Mouse (Mus musculus): Measurements from ENCODE around the gene P4htm. TPM values are rescaled to one million over a fixed set of nuclear protein-coding genes. Genes with fewer than 3 reads are reported as not detected.
A peak's percentile ranks its signal among the peaks of the same experiment; 100 is the strongest.
"Not testable (repeated sequence)": the region's sequence is repeated elsewhere in the genome, so short reads cannot be mapped to it uniquely, and the experiment has no call there.

Gene P4htm
- total RNA-seq (2021) = 10 to 100 TPM; 12.6 to 14.0 TPM
- long read RNA-seq, experiment 1, transcript P4htm-201 (9 exons, 1,841 nt) = major isoform, 23 of 35 reads
- long read RNA-seq, experiment 1, partial matches to known transcripts = 9 of 35 reads
- long read RNA-seq, experiment 1, other reads (novel, unspliced or antisense) = 3 of 35 reads
- long read RNA-seq, experiment 2, transcript P4htm-201 (9 exons, 1,841 nt) = major isoform, 16 of 24 reads
- long read RNA-seq, experiment 2, partial matches to known transcripts = 7 of 24 reads
- long read RNA-seq, experiment 2, other reads (novel, unspliced or antisense) = 1 of 24 reads

DNA sequence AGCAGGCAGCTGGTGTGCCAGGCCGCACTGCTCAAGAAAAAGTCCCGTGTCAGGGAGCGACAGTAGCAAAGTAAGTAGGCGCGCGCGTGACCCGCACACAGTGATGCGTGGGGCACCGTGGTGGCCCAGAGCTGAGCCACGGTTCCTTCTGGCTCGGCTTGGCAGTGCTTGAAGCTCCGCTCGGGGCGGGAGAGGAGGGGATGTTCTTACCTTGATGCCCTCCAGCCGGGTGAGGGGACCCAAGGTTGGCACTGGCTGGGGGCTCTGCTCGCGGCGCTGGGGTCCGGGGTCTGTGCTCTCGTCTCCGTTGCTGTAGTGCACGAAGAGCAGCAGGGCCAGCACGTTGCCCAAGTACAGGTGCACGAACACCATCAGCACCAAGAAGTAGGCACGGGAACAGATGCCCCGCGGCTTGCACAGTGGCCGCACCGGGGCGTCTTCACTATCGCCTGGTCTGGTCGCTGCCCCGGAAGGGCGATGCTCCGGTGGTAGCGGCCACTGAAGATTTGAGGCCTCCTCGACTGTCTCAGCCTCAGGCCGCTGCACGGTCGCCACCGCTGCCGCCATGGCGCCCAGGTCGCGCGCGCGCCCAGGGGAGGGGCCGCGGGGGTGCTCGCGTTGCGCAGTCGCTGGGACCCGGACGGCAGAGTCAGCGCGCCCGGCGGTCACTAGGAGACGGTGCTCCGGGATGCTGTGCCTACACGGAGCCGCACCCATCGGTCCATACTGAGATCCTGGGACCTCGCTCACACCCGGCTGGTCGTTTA lies at the start of gene P4htm:
Gene P4htm, minus strand, starts transcription at position 670 of the 767 bp plus-strand sequence.
- peak; percentile 77 to 81 for DNase-seq

GRCm38 (mm10) chr9:108639825-108640224 lies 42.4 kb upstream of the P4htm start:
- no peak for DNase-seq

DNA sequence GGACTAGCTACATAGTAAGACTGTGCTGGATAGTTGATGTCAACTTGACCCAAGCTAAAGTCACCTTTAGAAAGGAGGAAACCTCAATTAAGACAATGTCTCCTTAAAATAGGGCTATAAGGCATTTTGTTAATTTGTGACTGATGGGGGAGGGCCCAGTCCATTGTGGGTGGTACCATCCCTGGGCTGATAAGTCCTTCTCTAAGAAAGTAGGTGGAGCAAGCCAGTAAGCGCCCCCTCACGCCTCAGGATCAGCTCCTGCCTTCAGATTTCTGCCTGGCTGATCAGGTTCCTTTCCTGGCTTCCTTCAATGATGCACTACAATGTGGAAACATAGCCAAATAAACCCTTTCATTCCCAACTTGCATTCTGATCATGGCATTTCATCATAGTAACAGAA lies 37.9 kb upstream of the P4htm start:
- DNase-seq = no peak

GRCm38 (mm10) chr9:108633846-108634245 lies 36.4 kb upstream of the P4htm start:
- DNase-seq = no peak

GRCm38 (mm10) chr9:108632375-108632774 lies 34.9 kb upstream of the P4htm start:
- DNase-seq = no peak

- no peak for DNase-seq
These were observed 34.3 kb upstream of the P4htm start for GRCm38 (mm10) chr9:108631631-108632256.

DNA sequence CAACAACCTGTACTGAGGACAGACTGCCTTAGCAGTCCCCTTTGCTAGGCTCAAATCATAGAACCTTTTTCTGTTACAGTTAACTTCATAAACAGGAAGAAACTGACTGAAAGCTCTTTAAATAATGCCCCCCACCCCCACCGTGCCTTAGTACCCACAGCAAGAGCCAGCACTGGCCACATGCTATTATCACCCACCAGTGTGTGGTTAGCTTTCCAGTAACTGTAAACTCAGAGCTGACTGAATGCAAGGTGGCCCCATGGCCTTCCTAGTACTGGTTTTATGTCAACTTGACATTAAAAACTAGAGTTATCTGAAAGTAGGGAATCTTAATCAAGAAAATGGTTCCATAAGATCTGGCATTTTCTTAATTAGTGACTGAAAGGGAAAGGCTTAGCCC lies 33.2 kb upstream of the P4htm start:
- no peak for DNase-seq

DNA sequence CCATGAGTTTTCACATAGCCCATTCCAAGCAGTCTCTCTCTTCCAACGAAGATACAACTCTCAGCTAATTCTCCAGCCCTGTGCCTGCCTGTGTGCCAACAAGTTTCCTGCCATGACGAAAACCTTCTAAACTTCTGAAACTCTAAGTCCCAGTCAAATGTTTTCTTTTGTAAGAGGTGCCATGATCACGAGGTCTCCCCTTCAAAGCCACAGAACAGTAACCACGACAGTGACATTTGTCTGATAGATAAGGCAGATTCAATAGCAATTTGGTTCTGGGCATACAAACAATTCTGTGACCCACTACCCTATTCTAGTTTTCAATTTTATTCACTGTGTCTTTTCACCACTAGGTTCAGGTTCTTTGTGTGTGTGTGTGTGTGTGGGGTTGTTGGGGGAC lies 30.7 kb upstream of the P4htm start:
- DNase-seq = no peak

- DNase-seq = peak; percentile 53 to 68
These were observed 29.0 kb upstream of the P4htm start for GRCm38 (mm10) chr9:108626498-108626897.

GRCm38 (mm10) chr9:108617301-108617700 lies 19.8 kb upstream of the P4htm start:
- no peak for DNase-seq

- DNase-seq = no peak
These were observed 14.0 kb upstream of the P4htm start for GRCm38 (mm10) chr9:108611488-108611887.

DNA sequence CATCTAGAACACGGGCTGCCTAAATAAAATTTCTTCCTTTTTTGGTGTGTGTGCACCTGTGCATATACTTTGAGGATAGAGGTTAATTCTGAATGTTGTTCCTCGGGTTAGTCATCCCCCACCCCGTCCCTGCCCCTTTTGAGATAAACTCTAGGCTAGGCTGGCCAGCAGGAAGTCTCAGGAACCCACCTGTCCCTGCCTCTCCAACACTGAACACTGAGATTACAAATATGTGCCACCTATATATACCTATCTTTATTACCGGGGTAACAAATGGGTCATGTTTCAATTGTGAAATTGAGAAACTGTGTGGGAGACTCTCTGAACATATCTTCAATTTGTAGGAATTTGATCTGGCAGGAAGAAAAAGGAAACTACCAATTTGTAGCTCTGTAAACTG lies 11.4 kb upstream of the P4htm start:
- no peak for DNase-seq

DNA sequence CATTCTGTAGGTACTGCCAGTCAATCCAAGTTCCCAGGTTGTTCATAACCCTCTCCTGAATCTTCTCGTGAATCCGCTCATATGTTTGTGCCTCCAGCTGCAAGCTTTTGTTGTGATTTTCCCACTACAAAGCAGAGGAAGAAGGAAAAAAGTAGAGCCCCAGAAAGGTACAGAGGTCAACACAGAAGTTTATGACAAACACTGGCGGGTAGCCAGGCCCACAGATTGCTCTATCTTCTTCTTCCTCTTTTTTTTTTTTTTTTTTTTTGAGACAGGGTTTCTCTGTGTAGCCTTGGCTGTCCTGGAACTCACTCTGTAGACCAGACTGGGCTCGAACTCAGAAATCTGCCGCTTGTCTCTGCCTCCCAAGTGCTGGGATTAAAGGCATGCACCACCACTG lies 10.5 kb upstream of the P4htm start:
- not testable (repeated sequence) for DNase-seq

GRCm38 (mm10) chr9:108601986-108602385 lies 4.5 kb upstream of the P4htm start:
- DNase-seq = no peak

DNA sequence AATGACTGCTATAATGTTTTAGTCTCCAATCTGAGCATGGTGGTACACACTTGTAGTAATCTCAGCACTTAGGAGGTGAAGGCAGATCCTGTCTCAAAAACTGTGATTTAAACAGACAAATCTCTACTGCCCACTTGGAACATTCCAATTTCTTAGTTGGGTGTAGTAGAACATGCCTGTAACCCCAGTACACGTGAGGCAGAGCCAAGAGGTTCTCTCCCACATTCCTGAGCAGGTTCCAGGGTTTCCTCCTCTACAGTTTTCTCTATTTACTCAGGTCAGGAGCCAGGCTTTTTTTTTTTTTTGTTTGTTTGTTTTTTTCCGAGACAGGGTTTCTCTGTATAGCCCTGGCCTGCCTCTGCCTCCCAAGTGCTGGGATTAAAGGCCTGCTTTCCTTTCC lies 2.5 kb upstream of the P4htm start:
- no peak for DNase-seq

DNA sequence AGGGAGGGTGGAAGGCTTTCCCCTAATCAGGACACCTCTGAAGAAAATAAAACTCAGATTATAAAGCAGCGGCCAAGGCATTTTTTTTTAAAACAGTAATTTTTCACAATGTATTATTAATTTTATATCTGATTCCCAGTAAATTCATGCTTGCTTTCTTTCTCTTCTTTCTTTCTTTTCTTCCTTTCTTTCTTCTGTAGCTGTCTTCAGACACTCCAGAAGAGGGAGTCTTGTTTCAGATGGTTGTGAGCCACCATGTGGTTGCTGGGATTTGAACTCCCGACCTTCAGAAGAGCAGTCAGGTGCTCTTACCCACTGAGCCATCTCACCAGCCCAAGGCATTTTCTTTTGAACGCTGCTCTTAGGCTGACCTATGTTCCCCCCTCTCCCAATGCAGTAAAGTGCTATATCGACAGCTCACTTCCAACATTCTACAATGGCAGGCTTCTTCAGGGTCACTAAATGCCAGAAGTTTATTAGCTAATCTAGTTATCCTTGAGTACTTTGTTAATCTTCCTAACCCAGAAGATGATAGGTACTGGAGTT lies 1.6 kb upstream of the P4htm start:
- no peak for DNase-seq

DNA sequence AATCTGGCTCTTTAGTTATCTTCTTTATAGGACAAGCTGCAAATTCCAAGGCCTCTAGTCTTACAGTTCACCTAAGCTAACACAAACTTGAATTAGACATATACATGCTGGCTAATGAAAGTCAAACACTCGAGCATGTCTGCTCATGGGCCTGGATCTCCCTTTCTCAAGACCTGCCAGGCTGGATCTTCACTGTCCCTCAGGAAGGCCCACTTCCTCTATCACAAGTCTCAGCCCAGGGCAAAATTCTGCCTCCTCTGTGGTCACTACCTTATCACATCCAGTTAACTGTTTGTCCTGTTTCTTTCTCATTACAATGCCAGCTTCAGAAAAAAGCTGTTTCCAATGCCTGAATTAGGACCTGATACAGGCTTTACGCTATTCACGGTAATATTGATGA lies 3.1 kb downstream of the P4htm start:
- no peak for DNase-seq

GRCm38 (mm10) chr9:108591462-108591861 lies 6.0 kb downstream of the P4htm start:
- DNase-seq = no peak

- no peak for DNase-seq
These were observed 8.2 kb downstream of the P4htm start for GRCm38 (mm10) chr9:108589229-108589628.

DNA sequence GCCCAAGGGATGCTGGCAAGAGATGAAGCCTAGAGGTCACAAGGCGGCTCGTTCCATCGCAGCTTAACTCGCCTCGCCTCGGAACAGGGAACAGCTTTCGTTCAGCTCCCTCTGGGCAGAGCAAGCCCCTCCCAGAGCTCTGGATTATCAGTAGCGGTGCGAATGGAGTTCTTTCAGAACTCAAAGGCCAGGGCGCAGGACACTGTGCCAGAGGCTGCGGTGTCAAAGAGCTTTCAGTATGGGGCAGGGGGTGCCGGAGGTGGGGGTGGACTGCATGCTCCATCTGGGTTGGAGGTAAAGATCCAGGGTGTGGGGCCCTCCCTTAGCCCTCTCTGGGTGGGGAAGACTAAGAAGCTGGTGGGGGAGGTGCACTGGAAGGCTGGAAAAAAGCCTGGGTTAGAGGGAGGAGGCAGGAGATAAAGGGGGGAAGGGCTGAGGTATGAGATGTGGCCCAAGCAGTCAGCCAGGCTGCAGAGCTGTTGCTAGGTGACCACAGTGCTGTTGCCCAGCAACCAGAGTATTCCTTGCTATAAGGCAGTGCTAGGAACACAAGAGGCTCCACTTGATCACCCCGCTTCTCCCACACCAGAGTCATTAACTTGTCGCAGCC lies 9.8 kb downstream of the P4htm start:
- DNase-seq = peak; percentile 79 to 87

DNA sequence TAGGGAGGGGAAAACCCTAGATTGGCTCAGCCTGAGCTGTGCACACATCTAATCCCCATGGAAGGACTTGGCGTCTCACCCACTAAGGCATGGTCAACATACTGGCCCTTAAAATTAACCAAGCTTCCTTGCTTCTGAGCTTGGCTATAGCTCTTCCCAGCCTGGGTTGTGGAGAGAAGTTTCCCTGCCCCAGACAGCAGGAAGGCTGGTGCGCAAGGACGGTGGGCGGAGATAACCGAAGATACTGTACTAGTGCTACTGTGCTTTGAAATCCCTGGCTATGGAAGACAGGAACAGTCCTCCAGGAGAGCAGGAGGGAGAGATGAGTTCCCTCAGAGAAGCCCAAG lies 18.1 kb downstream of the P4htm start:
- DNase-seq = no peak

GRCm38 (mm10) chr9:108578545-108579343 lies 18.7 kb downstream of the P4htm start, which contains the start of gene Wdr6:
TSS of gene Wdr6 (minus strand) at chr9:108578739.
- peak; percentile 89 to 95 for DNase-seq
